Mouse (Mus musculus) adrenal gland, postnatal 0 days (tissue): ENCODE data around the gene Sod1. TPM values are rescaled to one million over a fixed set of nuclear protein-coding genes. Genes with fewer than 3 reads are reported as not detected.

Experiments
- polyA plus RNA-seq: library from polyadenylated mRNA; unstranded; fragments of >200 nt; fragmentation: Nextera tagmentation; extraction: Ambion mirVana; gene quantifications from 2 replicates; pipeline ENCODE4 v1.2.1, GENCODE M21; 2015

Sod1 gene
- polyA plus RNA-seq = 2,074 and 2,800 TPM in 2 replicates

GRCm38 (mm10) chr16:90220026-90220891 is at the start of gene Sod1:
Gene Sod1, plus strand, starts transcription at chr16:90220754.

Other genes starting within 250 kb of the Sod1 start
- 11.6 and 23.2 TPM in 2 replicates for gene Tiam1, start 77.0 kb upstream of the Sod1 start, polyA plus RNA-seq
- gene Scaf4, start 63.7 kb downstream of the Sod1 start, polyA plus RNA-seq = 11.4 and 16.0 TPM in 2 replicates
- 3.4 TPM in 2 replicates for gene Hunk, start 165.3 kb downstream of the Sod1 start, polyA plus RNA-seq